Comparison of ENCODE assay signal across 9 mouse cellular contexts in the genomic region with DNA sequence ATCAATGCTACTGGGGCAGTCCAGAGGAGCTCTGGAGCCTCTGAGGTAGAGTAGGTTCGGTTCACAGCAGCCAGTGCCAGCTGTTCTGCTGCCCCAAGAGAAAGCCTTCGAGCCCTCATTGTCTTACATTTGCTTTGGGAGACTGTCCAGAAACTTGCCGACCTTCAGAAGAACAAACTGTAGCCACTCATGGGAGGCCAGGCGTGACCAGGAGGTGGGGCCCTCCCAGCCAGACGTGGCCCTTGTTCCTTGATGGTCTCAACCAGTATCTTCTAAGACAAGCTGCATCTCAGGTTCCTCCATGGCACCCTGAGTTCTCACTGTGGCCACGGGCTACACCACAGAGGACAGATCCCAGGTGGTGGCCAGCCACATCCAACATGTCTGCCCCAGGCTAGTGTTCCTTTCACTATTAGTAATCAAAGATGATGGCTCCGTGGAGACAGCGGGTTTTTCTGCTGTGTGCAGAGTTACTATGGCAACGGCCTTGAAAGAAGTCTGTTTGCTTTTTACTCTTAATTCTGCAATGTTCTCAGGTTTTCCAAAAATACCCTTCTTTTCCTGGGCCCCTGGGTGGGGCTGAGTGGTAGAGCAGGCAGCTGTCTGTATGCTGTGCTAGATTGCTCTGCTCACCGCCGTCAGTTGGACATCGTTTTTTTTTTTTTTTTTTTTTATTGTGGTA. TPM values are rescaled to one million over a fixed set of nuclear protein-coding genes. Genes with fewer than 3 reads are reported as not detected.
DNase-seq lines count a peak whose midpoint lies in the region; ATAC-seq lines count a peak whose summit lies in the region.
"Had no signal": no experiment of that assay in that cellular context is flagged by ENCODE, and none has a peak within 500 bp of the region (broad histone marks: within the 10 kb centered on the region; RNA-seq: fewer than 3 reads in every experiment).

No protein-coding gene starts in this region.

- intact Hi-C loops in left cerebral cortex, postnatal 25 days (cut with DNase I), result no loop called here

- DNase-seq in adrenal gland, postnatal 14 days, result peak; percentile 35
- DNase-seq in adrenal gland, adult 8-10 months, result no peak
- peak; percentile 67 for DNase-seq in retina, postnatal 1 day
- no peak for DNase-seq in retina, embryonic 14.5 days (ENCODE audit: low spot score)
- DNase-seq in left cerebral cortex, postnatal 25 days (ENCODE audit: low spot score in 2 of 2), result peak; percentile 68 to 85
- DNase-seq in testis, postnatal 14 days (ENCODE audit: low spot score), result peak; percentile 55
- no peak for DNase-seq in spleen, adult 18-20 months

- ATAC-seq in megakaryocyte, adult 5-6 weeks (ENCODE audit: poor library complexity, severe bottlenecking), result no peak

RNA-seq across cellular contexts. Expression of a gene that starts 21.7 kb away (rescaled TPM):
- total RNA-seq in adrenal gland, postnatal 14 days (2021), result 4.9 and 5.7 TPM in 2 replicates
- 10 to 100 TPM in 2 of 4 experiments, 1 to 10 TPM in 2; 5.9 to 15.8 (median 9.5) TPM for total RNA-seq in adrenal gland, adult 8-10 months (2022)
- 10 to 100 TPM; 96.6 to 99.5 TPM for total RNA-seq in left cerebral cortex, postnatal 25 days (2021)
- total RNA-seq in megakaryocyte, adult 5-6 weeks (2015), result not detected in 2 replicates
- total RNA-seq in megakaryocyte, adult 5-6 weeks (2017), result 0.04 TPM in 1 of 2 replicates, not detected in the other
- total RNA-seq: granulocyte monocyte progenitor cell, adult 5-6 weeks had no signal

Comparison
In these comparisons a context has a peak if more than half of its experiments do, and no peak if none do; other contexts are left out.
1. DNase-seq: peak in adrenal gland, postnatal 14 days (single experiment), retina, postnatal 1 day (single experiment), left cerebral cortex, postnatal 25 days (2 of 2) and testis, postnatal 14 days (single experiment); none in adrenal gland, adult 8-10 months (single experiment), retina, embryonic 14.5 days (single experiment) and spleen, adult 18-20 months (0 of 2).
2. RNA of a gene that starts 21.7 kb away (total RNA-seq): 96.6 to 99.5 TPM in left cerebral cortex, postnatal 25 days; 5.9 to 15.8 TPM in adrenal gland, adult 8-10 months, 4.9 to 5.7 TPM in adrenal gland, postnatal 14 days and 0.04 TPM in megakaryocyte, adult 5-6 weeks; every median in the first group is over 4 times any median in the second.